23 mouse cellular contexts compared by ENCODE assay signal in the genomic region with DNA sequence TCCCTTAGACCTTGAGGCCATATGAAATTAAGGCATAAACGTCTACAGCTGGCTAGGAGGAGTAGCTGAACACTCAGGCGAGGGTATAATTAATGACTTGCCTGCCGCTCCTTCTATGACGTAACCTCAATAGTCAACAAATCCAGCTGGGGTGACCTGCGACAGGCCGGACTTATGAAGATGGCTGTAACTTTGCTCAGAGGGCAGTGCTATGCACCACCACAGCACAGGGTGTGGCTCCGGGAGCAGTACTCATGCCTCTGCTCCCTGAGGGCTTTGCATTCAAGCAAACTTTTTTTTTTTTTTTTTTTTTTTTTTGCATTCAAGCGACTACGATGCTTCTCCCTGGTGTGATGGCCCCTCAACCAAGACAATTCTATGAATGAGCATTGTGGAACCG.
DNase-seq lines count a peak whose midpoint lies in the region; ATAC-seq and TF ChIP-seq lines count a peak whose summit lies in the region.
"Had no signal": no experiment of that assay in that cellular context is flagged by ENCODE, and none has a peak within 500 bp of the region (broad histone marks: within the 10 kb centered on the region; RNA-seq: fewer than 3 reads in every experiment).

No protein-coding gene starts in this region.

- H3K9ac ChIP-seq in heart, embryonic 12.5 days, result no peak overlapping the region
- H3K9ac ChIP-seq in stomach, postnatal 0 days (ENCODE audit: low read length), result no peak overlapping the region
- H3K9ac ChIP-seq: embryonic facial prominence, embryonic 12.5 days; embryonic facial prominence, embryonic 15.5 days; hindbrain, embryonic 13.5 days had no signal

- peak; percentile 27 for DNase-seq in heart, adult 11 months
- DNase-seq in ZHBTc4 (ENCODE audit: low read depth, low spot score), result peak; percentile 28
- DNase-seq in stomach, postnatal 0 days (ENCODE audit: low spot score), result peak; percentile 22
- no peak for DNase-seq in left cerebral cortex, adult 2 months (ENCODE audit: extremely low spot score in 1 of 2, low spot score in 2 of 2)
- DNase-seq: adrenal gland, postnatal 10 days; adrenal gland, postnatal 36 days; cerebellum, adult 11 months; cerebellum, adult 2 months; cerebellum, adult 9-11 months; cerebellum, postnatal 25 days; gastrocnemius, postnatal 25 days; heart, adult 2 months had no signal

- no peak for ATAC-seq in heart, embryonic 12.5 days (ENCODE audit: insufficient number of reproducible peaks, low FRiP score)
- no peak for ATAC-seq in megakaryocyte, adult 5-6 weeks (ENCODE audit: poor library complexity, severe bottlenecking)
- peak; percentile 84 for ATAC-seq in stomach, postnatal 0 days (ENCODE audit: low FRiP score, low TSS enrichment)
- no peak for ATAC-seq in megakaryocyte progenitor cell, adult 5-6 weeks (replicated peaks; ENCODE audit: poor library complexity)
- ATAC-seq: forebrain, embryonic 14.5 days; hindbrain, embryonic 16.5 days had no signal

- H3K4me3 ChIP-seq in heart, embryonic 12.5 days, result no peak overlapping the region
- peak overlapping the region; percentile 46 for H3K4me3 ChIP-seq in megakaryocyte, embryonic 14.5 days (replicated peaks)
- no peak overlapping the region for H3K4me3 ChIP-seq in stomach, postnatal 0 days (ENCODE audit: low read depth, low read length)
- no peak overlapping the region for H3K4me3 ChIP-seq in left cerebral cortex, adult 2 months
- H3K4me3 ChIP-seq: embryonic facial prominence, embryonic 12.5 days; embryonic facial prominence, embryonic 15.5 days; heart, adult 2 months; heart, embryonic 10.5 days; hindbrain, embryonic 13.5 days had no signal

- H3K4me2 ChIP-seq in heart, embryonic 12.5 days, result no peak overlapping the region
- H3K4me2 ChIP-seq in stomach, postnatal 0 days (replicated peaks; ENCODE audit: low read depth), result no peak overlapping the region
- H3K4me2 ChIP-seq: embryonic facial prominence, embryonic 12.5 days; embryonic facial prominence, embryonic 15.5 days; hindbrain, embryonic 13.5 days had no signal

- no peak overlapping the region for H3K27ac ChIP-seq in heart, embryonic 12.5 days (ENCODE audit: poor library complexity, severe bottlenecking)
- H3K27ac ChIP-seq in stomach, postnatal 0 days (replicated peaks), result no peak overlapping the region
- H3K27ac ChIP-seq in left cerebral cortex, adult 2 months, result no peak overlapping the region
- H3K27ac ChIP-seq: embryonic facial prominence, embryonic 12.5 days; embryonic facial prominence, embryonic 15.5 days; heart, adult 2 months; heart, embryonic 10.5 days; hindbrain, embryonic 13.5 days had no signal

- no peak for TF ChIP-seq CTCF in stomach, postnatal 0 days (IDR thresholded peaks at IDR 0.05; ENCODE audit: low read depth)
- no peak for TF ChIP-seq CTCF in left cerebral cortex, adult 2 months (IDR thresholded peaks at IDR 0.05)

- TF ChIP-seq EP300 in stomach, postnatal 0 days (optimal IDR thresholded peaks at IDR 0.05), result no peak

- H3K4me1 ChIP-seq in heart, embryonic 12.5 days (replicated peaks), result no peaks in the 10 kb centered on the region
- H3K4me1 ChIP-seq in megakaryocyte, embryonic 14.5 days, result no peaks in the 10 kb centered on the region
- no peaks in the 10 kb centered on the region for H3K4me1 ChIP-seq in stomach, postnatal 0 days (replicated peaks; ENCODE audit: control insufficient read depth, insufficient read depth)
- H3K4me1 ChIP-seq: embryonic facial prominence, embryonic 12.5 days; embryonic facial prominence, embryonic 15.5 days; heart, embryonic 10.5 days had no signal

- H3K36me3 ChIP-seq in heart, embryonic 12.5 days, result no peaks in the 10 kb centered on the region
- H3K36me3 ChIP-seq in megakaryocyte, embryonic 14.5 days (replicated peaks; ENCODE audit: low read length), result no peaks in the 10 kb centered on the region
- no peaks in the 10 kb centered on the region for H3K36me3 ChIP-seq in stomach, postnatal 0 days (ENCODE audit: control insufficient read depth, insufficient read depth, low read length)
- H3K36me3 ChIP-seq: embryonic facial prominence, embryonic 12.5 days; embryonic facial prominence, embryonic 15.5 days; G1E; heart, embryonic 10.5 days; hindbrain, embryonic 13.5 days had no signal

- intact Hi-C loops in left cerebral cortex, adult 2 months (cut with DNase I), result no loop called here

- H3K9me3 ChIP-seq in heart, embryonic 12.5 days (replicated peaks), result peaks cover 10% of the 10 kb centered on the region; the same call in 1 of the 2 replicates
- H3K9me3 ChIP-seq in megakaryocyte, embryonic 14.5 days, result peaks cover 57% of the 10 kb centered on the region
- H3K9me3 ChIP-seq in stomach, postnatal 0 days (ENCODE audit: control insufficient read depth, low read length), result no peaks in the 10 kb centered on the region
- H3K9me3 ChIP-seq: embryonic facial prominence, embryonic 12.5 days; embryonic facial prominence, embryonic 15.5 days; G1E; heart, embryonic 10.5 days; hindbrain, embryonic 13.5 days had no signal

- WGBS in heart, embryonic 12.5 days, result 83% methylated on average over 10 of the region's 10 CpGs
- WGBS in stomach, postnatal 0 days, result 39% methylated on average over 10 of the region's 10 CpGs

- H3K27me3 ChIP-seq in heart, embryonic 12.5 days (replicated peaks), result no peaks in the 10 kb centered on the region
- no peaks in the 10 kb centered on the region for H3K27me3 ChIP-seq in megakaryocyte, embryonic 14.5 days (replicated peaks)
- no peaks in the 10 kb centered on the region for H3K27me3 ChIP-seq in stomach, postnatal 0 days (ENCODE audit: control insufficient read depth, insufficient read depth, low read length)
- H3K27me3 ChIP-seq: embryonic facial prominence, embryonic 12.5 days; embryonic facial prominence, embryonic 15.5 days; hindbrain, embryonic 13.5 days had no signal

Comparison
In these comparisons a context has a peak if more than half of its experiments do, and no peak if none do; other contexts are left out.
1. DNase-seq: peak in heart, adult 11 months (single experiment), ZHBTc4 (single experiment) and stomach, postnatal 0 days (single experiment); none in left cerebral cortex, adult 2 months (0 of 2).